Mouse (Mus musculus): ENCODE measurements around the gene Camta1. TPM values are rescaled to one million over a fixed set of nuclear protein-coding genes. Genes with fewer than 3 reads are reported as not detected.
"Not testable (repeated sequence)": the region's sequence is repeated elsewhere in the genome, so short reads cannot be mapped to it uniquely, and the experiment has no call there.

Camta1 gene
- total RNA-seq, 1 experiment from 2014 or later = 34.9 TPM

GRCm38 (mm10) chr4:150909451-150910156 is 952.1 kb downstream of the Camta1 start:
- peak; percentile 75 for ATAC-seq (replicated peaks; ENCODE audit: low read depth, poor library complexity, severe bottlenecking)

DNA sequence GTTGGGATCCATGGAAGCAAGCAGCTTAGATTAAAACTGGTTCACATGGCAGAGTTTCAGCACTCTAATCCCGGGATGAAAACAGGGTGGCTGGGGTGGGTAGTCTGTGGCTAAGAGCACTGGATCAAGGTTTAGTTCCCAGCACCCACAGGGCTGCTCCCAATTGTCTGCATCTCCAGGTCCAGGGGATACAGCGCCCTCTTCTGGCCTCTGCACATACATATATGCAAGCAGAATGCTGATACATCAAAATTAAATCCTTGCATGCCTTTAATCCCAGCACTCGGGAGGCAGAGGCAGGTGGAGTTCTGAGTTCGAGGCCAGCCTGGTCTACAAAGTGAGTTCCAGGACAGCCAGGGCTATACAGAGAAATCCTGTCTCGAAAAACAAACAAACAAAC is 953.2 kb downstream of the Camta1 start:
- ATAC-seq (replicated peaks; ENCODE audit: low read depth, poor library complexity, severe bottlenecking) = not testable (repeated sequence)

- no peak for ATAC-seq (replicated peaks; ENCODE audit: low read depth, poor library complexity, severe bottlenecking)
These were observed 954.6 kb downstream of the Camta1 start for GRCm38 (mm10) chr4:150907099-150907498.

DNA sequence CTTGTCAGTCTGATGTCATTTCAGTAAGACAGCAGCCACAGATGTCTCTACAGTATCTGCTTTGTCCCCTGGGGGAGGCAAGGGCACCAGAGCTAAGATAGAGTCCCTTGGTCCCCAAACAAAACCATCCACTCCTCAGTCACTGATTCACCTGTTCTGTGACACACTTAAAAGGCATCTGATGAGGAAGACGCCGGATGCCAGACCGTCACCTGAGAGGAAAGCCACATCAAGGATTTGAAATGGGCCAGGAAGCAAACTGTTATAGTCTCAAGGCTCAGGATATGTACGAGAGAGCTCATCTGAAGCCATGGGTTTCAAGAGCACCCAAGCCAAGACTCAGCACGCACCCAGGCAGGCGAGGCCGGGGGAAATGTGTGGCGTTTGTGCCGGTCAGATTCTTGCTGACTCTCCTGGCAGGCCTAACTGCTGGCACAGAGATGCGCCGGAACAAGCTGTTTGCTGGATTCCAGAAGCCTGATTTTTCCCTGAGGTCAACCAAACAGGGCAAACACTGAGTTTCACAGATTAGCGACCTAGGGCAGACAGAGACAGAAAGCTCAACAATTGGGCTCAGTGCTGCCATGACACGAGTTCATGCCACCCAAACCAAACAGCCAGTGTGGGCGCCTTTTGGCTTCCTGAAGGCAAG is 958.5 kb downstream of the Camta1 start:
- ATAC-seq (replicated peaks; ENCODE audit: low read depth, poor library complexity, severe bottlenecking) = no peak

- ATAC-seq (replicated peaks; ENCODE audit: low read depth, poor library complexity, severe bottlenecking) = 0 out of 2 replicates have a peak, but pooled peaks have one; percentile 1
These were observed 959.6 kb downstream of the Camta1 start for GRCm38 (mm10) chr4:150902062-150902461.

- ATAC-seq (replicated peaks; ENCODE audit: low read depth, poor library complexity, severe bottlenecking) = peak; percentile 69
These were observed 960.0 kb downstream of the Camta1 start for GRCm38 (mm10) chr4:150901651-150902050.

- no peak for ATAC-seq (replicated peaks; ENCODE audit: low read depth, poor library complexity, severe bottlenecking)
These were observed 961.2 kb downstream of the Camta1 start for GRCm38 (mm10) chr4:150900486-150900885.

GRCm38 (mm10) chr4:150898716-150899365 is 962.8 kb downstream of the Camta1 start:
- ATAC-seq (replicated peaks; ENCODE audit: low read depth, poor library complexity, severe bottlenecking) = peak; percentile 90

DNA sequence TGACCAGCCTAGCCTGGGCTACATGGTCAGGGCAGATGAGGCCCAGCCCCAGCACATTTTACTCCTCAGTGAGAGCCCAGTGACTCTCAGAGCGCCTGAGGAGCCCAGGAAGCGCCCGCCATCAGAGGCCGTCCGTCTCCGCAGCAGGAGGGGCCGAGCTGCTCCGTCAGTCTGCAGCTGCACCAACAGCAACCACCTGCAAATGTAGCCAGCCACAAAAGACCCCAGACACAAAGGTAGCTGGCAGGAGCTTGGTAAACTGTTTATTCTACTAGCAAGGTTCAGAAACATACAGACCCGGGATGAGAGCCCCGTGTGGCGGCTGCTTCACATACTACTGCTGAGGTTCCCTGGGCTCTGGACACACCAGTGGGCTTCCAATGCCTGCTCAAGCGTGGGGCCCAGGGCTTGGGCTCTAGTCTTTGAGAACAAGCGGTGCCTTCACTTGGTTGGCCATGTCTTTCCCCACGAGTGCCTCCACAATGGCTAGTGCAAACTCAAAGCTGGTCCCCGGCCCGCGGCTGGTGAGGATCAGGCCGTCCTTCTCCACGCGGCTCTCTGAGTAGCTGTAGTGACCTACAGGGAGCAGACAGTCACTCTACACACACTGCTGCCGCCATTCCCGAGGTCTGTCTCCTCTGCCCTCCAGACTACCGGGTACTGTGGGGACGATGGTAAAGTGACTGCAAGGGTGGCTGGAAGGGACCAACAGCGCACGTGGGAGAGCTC is 964.6 kb downstream of the Camta1 start:
- no peak for ATAC-seq (replicated peaks; ENCODE audit: low read depth, poor library complexity, severe bottlenecking)

DNA sequence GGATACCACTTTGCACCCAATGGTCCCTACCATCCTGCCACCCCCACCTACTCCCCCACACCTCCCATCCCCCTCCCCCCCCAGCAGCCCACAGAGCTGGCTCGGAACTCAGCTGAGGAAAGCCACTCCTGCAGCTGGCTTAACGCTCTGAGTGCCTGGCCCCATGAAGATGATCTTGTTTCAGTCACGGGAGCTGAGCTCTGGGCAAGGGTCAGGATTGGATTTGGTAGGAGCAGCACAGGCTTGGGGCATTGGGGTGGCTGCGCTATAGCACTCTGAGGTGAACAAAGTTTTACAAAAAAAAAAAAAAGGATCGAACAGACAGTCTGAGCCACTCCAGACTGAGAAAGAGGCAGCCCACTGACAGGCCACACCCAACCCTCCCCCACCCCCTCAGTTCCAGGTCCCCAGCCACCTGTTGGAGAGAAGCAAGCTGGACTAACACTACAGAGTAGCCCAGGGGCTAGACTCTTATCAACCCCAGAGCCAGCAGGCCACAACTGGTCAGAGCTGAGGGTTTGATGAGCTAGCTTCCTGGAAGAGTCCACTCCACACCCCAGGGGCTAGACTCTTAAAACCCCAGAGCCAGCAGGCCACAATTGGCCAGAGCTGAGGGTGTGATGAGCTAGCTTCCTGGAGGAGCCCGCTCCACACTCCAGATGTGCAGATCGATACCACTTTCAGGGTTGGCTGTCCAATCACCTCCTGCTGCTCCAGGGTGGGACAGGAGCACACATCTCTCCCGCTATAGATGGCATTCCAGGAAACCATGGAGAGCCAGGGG is 966.8 kb downstream of the Camta1 start:
- no peak for ATAC-seq (replicated peaks; ENCODE audit: low read depth, poor library complexity, severe bottlenecking)

- peak; percentile 63 for ATAC-seq (replicated peaks; ENCODE audit: low read depth, poor library complexity, severe bottlenecking)
These were observed 970.4 kb downstream of the Camta1 start for GRCm38 (mm10) chr4:150891308-150891707.

GRCm38 (mm10) chr4:150889955-150890315 is 971.7 kb downstream of the Camta1 start:
- ATAC-seq (replicated peaks; ENCODE audit: low read depth, poor library complexity, severe bottlenecking) = no peak

GRCm38 (mm10) chr4:150889273-150889954 is 972.3 kb downstream of the Camta1 start:
- no peak for ATAC-seq (replicated peaks; ENCODE audit: low read depth, poor library complexity, severe bottlenecking)

DNA sequence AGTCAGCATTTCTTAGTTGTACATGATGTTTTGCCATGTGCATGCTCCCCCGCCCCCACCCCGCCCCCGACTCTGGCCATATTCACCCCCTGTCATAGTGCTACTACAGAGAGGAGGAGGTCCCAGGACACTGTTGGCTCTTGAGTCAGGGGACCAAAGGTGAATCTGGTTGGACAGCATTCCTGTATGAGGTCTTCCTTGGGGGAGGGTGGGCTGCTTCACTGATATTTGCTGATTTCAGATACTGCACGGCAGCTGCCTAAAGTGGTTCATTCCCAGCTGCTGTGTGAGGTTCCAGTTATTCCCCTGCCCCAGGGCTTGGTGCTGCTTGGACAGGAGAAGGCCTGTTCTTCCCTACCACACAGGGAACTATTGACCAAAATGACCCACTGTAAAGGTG is 973.2 kb downstream of the Camta1 start:
- ATAC-seq (replicated peaks; ENCODE audit: low read depth, poor library complexity, severe bottlenecking) = no peak

GRCm38 (mm10) chr4:150887903-150888302 is 973.8 kb downstream of the Camta1 start:
- no peak for ATAC-seq (replicated peaks; ENCODE audit: low read depth, poor library complexity, severe bottlenecking)

- no peak for ATAC-seq (replicated peaks; ENCODE audit: low read depth, poor library complexity, severe bottlenecking)
These were observed 979.0 kb downstream of the Camta1 start for GRCm38 (mm10) chr4:150882632-150883031.

GRCm38 (mm10) chr4:150880364-150880763 is 981.3 kb downstream of the Camta1 start:
- ATAC-seq (replicated peaks; ENCODE audit: low read depth, poor library complexity, severe bottlenecking) = no peak

- ATAC-seq (replicated peaks; ENCODE audit: low read depth, poor library complexity, severe bottlenecking) = no peak
These were observed 982.0 kb downstream of the Camta1 start for GRCm38 (mm10) chr4:150879631-150880030.

DNA sequence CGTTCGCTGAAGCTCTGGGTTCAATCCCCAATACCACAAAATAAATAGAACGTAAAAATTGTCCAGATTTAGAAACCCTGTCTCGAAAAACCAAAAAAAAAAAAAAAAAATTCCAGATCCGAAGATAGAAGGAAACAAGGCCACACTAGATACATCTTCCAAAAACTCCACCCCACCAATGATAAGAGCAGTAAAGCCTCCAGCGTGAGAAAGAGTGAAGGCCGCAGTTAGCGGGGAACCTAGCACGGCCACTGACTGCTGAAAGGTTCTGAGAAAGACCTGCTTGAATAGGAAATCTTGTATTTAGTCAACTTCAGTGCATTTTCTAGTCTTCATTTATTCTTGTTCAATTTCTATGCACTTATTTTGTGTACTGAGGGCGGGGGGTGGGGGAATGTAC is 986.3 kb downstream of the Camta1 start:
- no peak for ATAC-seq (replicated peaks; ENCODE audit: low read depth, poor library complexity, severe bottlenecking)

Data from common myeloid progenitor, adult 5-6 weeks (primary cell).